Mouse (Mus musculus) heart, embryonic 13.5 days (tissue): ENCODE results near the gene Fgfr2. TPM values are rescaled to one million over a fixed set of nuclear protein-coding genes. Genes with fewer than 3 reads are reported as not detected.

Source experiments
- ATAC-seq: fragments of 200-750 bp; cut with Nextera tagmentation; 2 replicates; pipeline ENCODE4 v1.8.0; 2017; ENCODE audit warnings: moderate TSS enrichment; ENCODE audit not compliant: insufficient number of reproducible peaks, low FRiP score, low TSS enrichment; ENCODE audit errors: extremely low read depth
- H3K27ac ChIP-seq: fragments of 300-500 bp; sonication (generic); replicated peaks from 2 replicates; pipeline ENCODE4 v1.5.1; 2015; ENCODE audit warnings: moderate library complexity, mild to moderate bottlenecking, inconsistent platforms
- H3K27me3 ChIP-seq: fragments of 300-500 bp; sonication (generic); replicated peaks from 2 replicates; pipeline ENCODE4 v1.6.1; 2015; ENCODE audit warnings: mild to moderate bottlenecking, inconsistent platforms
- H3K36me3 ChIP-seq: fragments of 300-500 bp; sonication (generic); 2 replicates; pipeline ENCODE4 v1.6.1; 2015; ENCODE audit warnings: mild to moderate bottlenecking, inconsistent platforms
- H3K4me1 ChIP-seq: fragments of 300-500 bp; sonication (generic); 2 replicates; pipeline ENCODE4 v1.6.1; 2015; ENCODE audit warnings: inconsistent platforms
- H3K4me2 ChIP-seq: fragments of 300-500 bp; sonication (generic); 2 replicates; pipeline ENCODE4 v1.6.1; 2015; ENCODE audit warnings: inconsistent platforms, mild to moderate bottlenecking, moderate library complexity
- H3K4me3 ChIP-seq: fragments of 300-500 bp; sonication (generic); 2 replicates; pipeline ENCODE4 v1.5.1; 2015; ENCODE audit warnings: moderate library complexity, mild to moderate bottlenecking, inconsistent platforms
- H3K9ac ChIP-seq: fragments of 300-500 bp; sonication (generic); 2 replicates; pipeline ENCODE4 v1.6.1; 2015; ENCODE audit warnings: inconsistent platforms, mild to moderate bottlenecking, moderate library complexity
- H3K9me3 ChIP-seq: fragments of 300-500 bp; sonication (generic); 2 replicates; pipeline ENCODE4 v1.6.1; 2016; ENCODE audit warnings: inconsistent platforms
- WGBS: fragments of 180-500 bp; shearing (Covaris S2); methylation state at CpG from one replicate; pipeline ENCODE4 v1.1.7; 2015; ENCODE audit warnings: mixed read lengths; 5-methylcytosine and 5-hydroxymethylcytosine counted together
- polyA plus RNA-seq: library from polyadenylated mRNA; unstranded; fragments of >200 nt; fragmentation: Nextera tagmentation; extraction: Ambion mirVana; gene quantifications from 2 replicates; pipeline ENCODE4 v1.2.1, GENCODE M21; 2015

The Fgfr2 gene
- polyA plus RNA-seq, 1 experiment from 2014 or later: 22.5 TPM

- H3K4me3 ChIP-seq: no peak overlapping the region
- H3K9ac ChIP-seq: no peak overlapping the region
- WGBS: 84% methylated on average over 10 of the region's 10 CpGs
- 0 out of 2 replicates have a peak, but pooled peaks cover 4% of the 10 kb centered on the region for H3K9me3 ChIP-seq
- no peak for ATAC-seq
- H3K27me3 ChIP-seq: no peaks in the 10 kb centered on the region
- no peak overlapping the region for H3K4me2 ChIP-seq
- H3K36me3 ChIP-seq: no peaks in the 10 kb centered on the region
- no peak overlapping the region for H3K27ac ChIP-seq
- H3K4me1 ChIP-seq: peaks cover 37% of the 10 kb centered on the region
These were observed 2169.8 kb downstream of the Fgfr2 start for GRCm38 (mm10) chr7:130953376-130953775.

- Histone ChIP-seq H3K4me3 (no peak overlapping the region), H3K9me3 (0 out of 2 replicates have a peak, but pooled peaks cover 4% of the 10 kb centered on the region), H3K27me3 (no peaks in the 10 kb centered on the region), H3K9ac (no peak overlapping the region), H3K27ac (0 out of 2 replicates have a peak overlapping the region, but pooled peaks have one; percentile 48), H3K4me2 (no peak overlapping the region), H3K4me1 (peaks cover 60% of the 10 kb centered on the region), H3K36me3 (no peaks in the 10 kb centered on the region)
- WGBS: 74% methylated on average over 5 of the region's 5 CpGs
- ATAC-seq: no peak
These were observed 2172.1 kb downstream of the Fgfr2 start for GRCm38 (mm10) chr7:130951004-130951403.

GRCm38 (mm10) chr7:130950482-130950881 lies 2172.7 kb downstream of the Fgfr2 start:
- Histone ChIP-seq H3K9me3 (no peaks in the 10 kb centered on the region), H3K4me2 (no peak overlapping the region), H3K27me3 (no peaks in the 10 kb centered on the region), H3K4me3 (no peak overlapping the region), H3K4me1 (peaks cover 61% of the 10 kb centered on the region), H3K36me3 (no peaks in the 10 kb centered on the region), H3K27ac (peak overlapping the region; percentile 48; the same call in 1 of the 2 replicates), H3K9ac (no peak overlapping the region)
- WGBS: 75% methylated on average over 7 of the region's 7 CpGs
- no peak for ATAC-seq

GRCm38 (mm10) chr7:130949331-130949751 lies 2173.8 kb downstream of the Fgfr2 start:
- 11% methylated on average over 8 of the region's 8 CpGs for WGBS
- no peaks in the 10 kb centered on the region for H3K27me3 ChIP-seq
- H3K27ac ChIP-seq: peak overlapping the region; percentile 97
- H3K4me2 ChIP-seq: peak overlapping the region; percentile 65
- H3K4me1 ChIP-seq: peaks cover 61% of the 10 kb centered on the region
- no peaks in the 10 kb centered on the region for H3K9me3 ChIP-seq
- peak overlapping the region; percentile 29 for H3K4me3 ChIP-seq
- peak overlapping the region; percentile 67 for H3K9ac ChIP-seq
- no peak for ATAC-seq
- H3K36me3 ChIP-seq: no peaks in the 10 kb centered on the region

- Histone ChIP-seq H3K4me2 (peak overlapping the region; percentile 65), H3K9me3 (no peaks in the 10 kb centered on the region), H3K36me3 (no peaks in the 10 kb centered on the region), H3K9ac (peak overlapping the region; percentile 67), H3K4me3 (peak overlapping the region; percentile 29), H3K27me3 (no peaks in the 10 kb centered on the region), H3K27ac (peak overlapping the region; percentile 97), H3K4me1 (peaks cover 61% of the 10 kb centered on the region)
- ATAC-seq: peak; percentile 62; the same call in 1 of the 2 replicates
- 29% methylated on average over 5 of the region's 5 CpGs for WGBS
These were observed 2174.5 kb downstream of the Fgfr2 start for GRCm38 (mm10) chr7:130948563-130949208.

- no peak for ATAC-seq
- H3K27me3 ChIP-seq: no peaks in the 10 kb centered on the region
- no peaks in the 10 kb centered on the region for H3K9me3 ChIP-seq
- no peaks in the 10 kb centered on the region for H3K36me3 ChIP-seq
- peaks cover 52% of the 10 kb centered on the region for H3K4me1 ChIP-seq
- H3K4me2 ChIP-seq: no peak overlapping the region
- H3K4me3 ChIP-seq: no peak overlapping the region
- no peak overlapping the region for H3K9ac ChIP-seq
- 70% methylated on average over 12 of the region's 12 CpGs for WGBS
- 0 out of 2 replicates have a peak overlapping the region, but pooled peaks have one; percentile 15 for H3K27ac ChIP-seq
These were observed 2176.8 kb downstream of the Fgfr2 start for GRCm38 (mm10) chr7:130946303-130946702.

GRCm38 (mm10) chr7:130945730-130946129 lies 2177.4 kb downstream of the Fgfr2 start:
- WGBS: 74% methylated on average over 3 of the region's 3 CpGs
- Histone ChIP-seq H3K27ac (no peak overlapping the region), H3K27me3 (no peaks in the 10 kb centered on the region), H3K36me3 (no peaks in the 10 kb centered on the region), H3K4me2 (no peak overlapping the region), H3K4me3 (no peak overlapping the region), H3K9ac (no peak overlapping the region), H3K9me3 (no peaks in the 10 kb centered on the region), H3K4me1 (peaks cover 50% of the 10 kb centered on the region)
- ATAC-seq: no peak

GRCm38 (mm10) chr7:130944766-130945475 lies 2178.2 kb downstream of the Fgfr2 start:
- no peak overlapping the region for H3K9ac ChIP-seq
- no peak for ATAC-seq
- H3K27ac ChIP-seq: no peak overlapping the region
- no peaks in the 10 kb centered on the region for H3K36me3 ChIP-seq
- H3K4me3 ChIP-seq: no peak overlapping the region
- H3K4me1 ChIP-seq: peaks cover 49% of the 10 kb centered on the region
- no peaks in the 10 kb centered on the region for H3K27me3 ChIP-seq
- no peaks in the 10 kb centered on the region for H3K9me3 ChIP-seq
- 85% methylated on average over 11 of the region's 11 CpGs for WGBS
- no peak overlapping the region for H3K4me2 ChIP-seq

GRCm38 (mm10) chr7:130943280-130943895 lies 2179.8 kb downstream of the Fgfr2 start:
- Histone ChIP-seq H3K27ac (no peak overlapping the region), H3K4me2 (no peak overlapping the region), H3K9ac (no peak overlapping the region), H3K4me3 (no peak overlapping the region), H3K4me1 (peaks cover 48% of the 10 kb centered on the region), H3K9me3 (no peaks in the 10 kb centered on the region), H3K36me3 (no peaks in the 10 kb centered on the region), H3K27me3 (peaks cover 15% of the 10 kb centered on the region)
- no peak for ATAC-seq
- WGBS: 86% methylated on average over 9 of the region's 9 CpGs

GRCm38 (mm10) chr7:130940733-130941132 lies 2182.4 kb downstream of the Fgfr2 start:
- 0 out of 2 replicates have a peak overlapping the region, but pooled peaks have one; percentile 19 for H3K9ac ChIP-seq
- H3K27me3 ChIP-seq: peaks cover 37% of the 10 kb centered on the region
- peaks cover 45% of the 10 kb centered on the region for H3K4me1 ChIP-seq
- no peak overlapping the region for H3K4me3 ChIP-seq
- H3K9me3 ChIP-seq: no peaks in the 10 kb centered on the region
- WGBS: 71% methylated on average over 8 of the region's 8 CpGs
- no peaks in the 10 kb centered on the region for H3K36me3 ChIP-seq
- ATAC-seq: no peak
- H3K27ac ChIP-seq: 0 out of 2 replicates have a peak overlapping the region, but pooled peaks have one; percentile 1
- H3K4me2 ChIP-seq: no peak overlapping the region

GRCm38 (mm10) chr7:130938896-130939295 lies 2184.3 kb downstream of the Fgfr2 start:
- ATAC-seq: no peak
- peaks cover 56% of the 10 kb centered on the region for H3K27me3 ChIP-seq
- H3K9me3 ChIP-seq: no peaks in the 10 kb centered on the region
- H3K4me3 ChIP-seq: no peak overlapping the region
- 0 out of 2 replicates have a peak overlapping the region, but pooled peaks have one; percentile 30 for H3K9ac ChIP-seq
- 82% methylated on average over 8 of the region's 8 CpGs for WGBS
- no peaks in the 10 kb centered on the region for H3K36me3 ChIP-seq
- H3K4me1 ChIP-seq: peaks cover 54% of the 10 kb centered on the region
- H3K4me2 ChIP-seq: peak overlapping the region; percentile 96
- H3K27ac ChIP-seq: no peak overlapping the region
